21 mouse cellular contexts compared by ENCODE assay signal in genomic region chr2:60414334-60414733, GRCm38 (mm10). TPM values are rescaled to one million over a fixed set of nuclear protein-coding genes. Genes with fewer than 3 reads are reported as not detected.
A peak's percentile ranks its signal among the peaks of the same experiment; 100 is the strongest.
DNase-seq lines count a peak whose midpoint lies in the region; ATAC-seq and TF ChIP-seq lines count a peak whose summit lies in the region.
"Had no signal": no experiment of that assay in that cellular context is flagged by ENCODE, and none has a peak within 500 bp of the region (broad histone marks: within the 10 kb centered on the region; RNA-seq: fewer than 3 reads in every experiment).

No protein-coding gene starts in this region.

- no peak for TF ChIP-seq EP300 in heart, adult 2 months (IDR thresholded peaks at IDR 0.05; ENCODE audit: insufficient read depth, low read depth, low read length)

- 66% methylated on average over 8 of the region's 8 CpGs for WGBS in heart, adult 2 months
- 46% methylated on average over 8 of the region's 8 CpGs for WGBS in liver, embryonic 12.5 days (ENCODE audit: insufficient replicate concordance)

- peak; percentile 29 for DNase-seq in heart, adult 11 months
- no peak for DNase-seq in heart, adult 2 months
- DNase-seq in liver, result peak; percentile 14
- peak; percentile 13 for DNase-seq in embryo, embryonic 11 days
- DNase-seq in yolk sac, embryonic 10.5 days (ENCODE audit: low spot score), result peak; percentile 71
- no peak for DNase-seq in gastrocnemius, postnatal 25 days
- DNase-seq in adrenal gland, adult 2 months, result no peak
- DNase-seq: adrenal gland, postnatal 36 days; cerebellum, adult 18-20 months; gastrocnemius, postnatal 10 days; kidney, adult 2 months; lung, postnatal 10 days had no signal

- H3K4me1 ChIP-seq in heart, adult 2 months (ENCODE audit: control insufficient read depth, insufficient read depth, low read length), result no peaks in the 10 kb centered on the region
- H3K4me1 ChIP-seq in liver, embryonic 12.5 days, result no peaks in the 10 kb centered on the region
- H3K4me1 ChIP-seq: embryonic facial prominence, embryonic 13.5 days; midbrain, embryonic 12.5 days; neural tube, embryonic 13.5 days had no signal

- no peak for TF ChIP-seq POLR2A in heart, adult 2 months (IDR thresholded peaks at IDR 0.05; ENCODE audit: insufficient read depth, low read depth, low read length)

- H3K4me3 ChIP-seq in heart, adult 2 months, result no peak overlapping the region
- no peak overlapping the region for H3K4me3 ChIP-seq in liver, embryonic 12.5 days
- H3K4me3 ChIP-seq: embryonic facial prominence, embryonic 13.5 days; layer of hippocampus, adult 2 months; midbrain, embryonic 12.5 days; neural tube, embryonic 13.5 days had no signal

- no peaks in the 10 kb centered on the region for H3K27me3 ChIP-seq in heart, adult 2 months (ENCODE audit: control insufficient read depth, insufficient read depth, low read length)
- H3K27me3 ChIP-seq in liver, embryonic 12.5 days (replicated peaks), result no peaks in the 10 kb centered on the region
- H3K27me3 ChIP-seq: embryonic facial prominence, embryonic 13.5 days; midbrain, embryonic 12.5 days; neural tube, embryonic 13.5 days had no signal

- H3K79me2 ChIP-seq in heart, adult 2 months (replicated peaks; ENCODE audit: control insufficient read depth, insufficient read depth, low read length), result no peaks in the 10 kb centered on the region

- TF ChIP-seq CTCF in heart, adult 2 months (IDR thresholded peaks at IDR 0.05), result no peak

- intact Hi-C loops in heart, adult 2 months (cut with DNase I), result no loop called here

- H3K27ac ChIP-seq in heart, adult 2 months, result no peak overlapping the region
- H3K27ac ChIP-seq in liver, embryonic 12.5 days, result no peak overlapping the region
- H3K27ac ChIP-seq: embryonic facial prominence, embryonic 13.5 days; layer of hippocampus, adult 2 months; midbrain, embryonic 12.5 days; neural tube, embryonic 13.5 days had no signal

- no peaks in the 10 kb centered on the region for H3K36me3 ChIP-seq in heart, adult 2 months (ENCODE audit: control insufficient read depth, insufficient read depth, low read length)
- H3K36me3 ChIP-seq in liver, embryonic 12.5 days, result no peaks in the 10 kb centered on the region
- H3K36me3 ChIP-seq: embryonic facial prominence, embryonic 13.5 days; midbrain, embryonic 12.5 days; neural tube, embryonic 13.5 days had no signal

- H3K9ac ChIP-seq in heart, adult 2 months (ENCODE audit: low read depth, low read length), result no peak overlapping the region
- H3K9ac ChIP-seq in liver, embryonic 12.5 days, result no peak overlapping the region
- H3K9ac ChIP-seq: embryonic facial prominence, embryonic 13.5 days; midbrain, embryonic 12.5 days; neural tube, embryonic 13.5 days had no signal

- H3K9me3 ChIP-seq in liver, embryonic 12.5 days (replicated peaks), result no peaks in the 10 kb centered on the region
- H3K9me3 ChIP-seq: embryonic facial prominence, embryonic 13.5 days; midbrain, embryonic 12.5 days; neural tube, embryonic 13.5 days had no signal

- no peak; the same call in 1 of the 2 replicates for ATAC-seq in liver, embryonic 12.5 days
- ATAC-seq: activated CD4-positive, CD25-positive, alpha-beta regulatory T cell, adult 4 months; CD4-positive, CD25-positive, alpha-beta regulatory T cell, adult 4 months; forebrain, embryonic 14.5 days; hindbrain, embryonic 16.5 days had no signal

- H3K4me2 ChIP-seq in liver, embryonic 12.5 days, result no peak overlapping the region
- H3K4me2 ChIP-seq: embryonic facial prominence, embryonic 13.5 days; midbrain, embryonic 12.5 days; neural tube, embryonic 13.5 days had no signal

RNA-seq across cellular contexts. Expression of gene Ly75, which starts 31.2 kb away (rescaled TPM):
- under 1 TPM; 0.57 to 0.68 TPM for total RNA-seq in heart, adult 2 months (2021)
- polyA plus RNA-seq in heart, adult 2 months (2012; rRNA removed), result 0.37 and 0.79 TPM in 2 replicates
- polyA plus RNA-seq in liver, embryonic 12.5 days (2016; fragmentation: Nextera tagmentation; extraction: Ambion mirVana), result 6.4 and 7.0 TPM in 2 replicates
- under 1 TPM in 1 of 2 experiments, not detected in 1; 0.08 TPM for total RNA-seq in gastrocnemius, postnatal 25 days (2021)
- 1 to 10 TPM in 1 of 2 experiments, under 1 TPM in 1; 0.66 to 1.4 TPM for total RNA-seq in adrenal gland, adult 2 months (2021)
- 0.09 TPM in 2 replicates for polyA plus RNA-seq in adrenal gland, adult 2 months (2012; rRNA removed)

Comparison
In these comparisons a context has a peak if more than half of its experiments do, and no peak if none do; other contexts are left out.
1. DNase-seq: peak in heart, adult 11 months (single experiment), liver (single experiment), embryo, embryonic 11 days (single experiment) and yolk sac, embryonic 10.5 days (single experiment); none in heart, adult 2 months (0 of 2), gastrocnemius, postnatal 25 days (single experiment) and adrenal gland, adult 2 months (single experiment).